Mouse (Mus musculus): ENCODE measurements around the gene Zfp462. TPM values are rescaled to one million over a fixed set of nuclear protein-coding genes. Genes with fewer than 3 reads are reported as not detected.
"Not testable (repeated sequence)": the region's sequence is repeated elsewhere in the genome, so short reads cannot be mapped to it uniquely, and the experiment has no call there.

Zfp462 gene
- total RNA-seq, 1 experiment: 63.7 TPM

DNA sequence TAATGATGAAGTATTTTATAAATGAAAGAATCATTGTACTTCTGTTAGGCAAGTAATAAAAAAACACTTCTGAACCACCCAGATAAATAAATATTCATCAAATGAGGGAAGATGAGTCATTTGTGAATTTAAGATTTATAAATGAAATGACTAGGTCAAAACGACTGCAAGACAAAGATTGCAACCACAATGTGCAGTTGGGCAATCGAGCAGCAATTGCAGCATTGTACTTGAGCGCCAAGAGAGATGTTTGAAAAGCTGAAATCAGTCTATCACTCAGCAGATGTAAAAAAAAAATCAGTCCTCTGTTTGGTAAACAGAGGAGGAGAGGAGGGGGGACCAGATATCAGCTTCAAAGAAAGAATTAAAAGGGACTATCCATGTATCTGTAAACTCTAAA is 34.5 kb upstream of the Zfp462 start:
- in situ Hi-C loops (cut with MboI; ENCODE audit: low sequenced_read_pairs in 2 of 2, unreplicated experiment in 2 of 2): no loop called here

GRCm38 (mm10) chr4:54918276-54918675 is 26.6 kb upstream of the Zfp462 start:
- DNase-seq (ENCODE audit: low read depth, low spot score): no peak
- H3K27ac ChIP-seq (ENCODE audit: insufficient read depth, low read depth, low read length, poor library complexity, severe bottlenecking): no peak overlapping the region
- in situ Hi-C loops (cut with MboI; ENCODE audit: low sequenced_read_pairs in 2 of 2, unreplicated experiment in 2 of 2): no loop called here
- H3K9ac ChIP-seq (ENCODE audit: insufficient read depth, low read depth, low read length, poor library complexity, severe bottlenecking): no peak overlapping the region
- H3K36me3 ChIP-seq (ENCODE audit: control insufficient read depth, insufficient read depth, low read length, poor library complexity, severe bottlenecking): no peaks in the 10 kb centered on the region
- H3K9me3 ChIP-seq (ENCODE audit: control insufficient read depth, insufficient read depth, low read depth, low read length): no peaks in the 10 kb centered on the region
- H3K4me1 ChIP-seq (ENCODE audit: control insufficient read depth in 2 of 2, insufficient read depth in 2 of 2, low read length in 2 of 2, poor library complexity in 1 of 2): no peaks in the 10 kb centered on the region
- no peak overlapping the region for H3K4me3 ChIP-seq (ENCODE audit: insufficient read depth in 1 of 2, low read depth in 1 of 2, low read length in 2 of 2, poor library complexity in 1 of 2, severe bottlenecking in 1 of 2)
- no peak for TF ChIP-seq ZC3H11A (IDR thresholded peaks at IDR 0.05; ENCODE audit: borderline replicate concordance, low read depth, low read length)
- TF ChIP-seq CHD2 (IDR thresholded peaks at IDR 0.05; ENCODE audit: low read depth, low read length): no peak
- no peak for TF ChIP-seq MAFK (IDR thresholded peaks at IDR 0.05; ENCODE audit: insufficient read depth, low read depth, low read length)
- no peak for TF ChIP-seq ZNF384 (IDR thresholded peaks at IDR 0.05; ENCODE audit: low read depth, low read length)
- TF ChIP-seq HCFC1 (IDR thresholded peaks at IDR 0.05; ENCODE audit: borderline replicate concordance, insufficient read depth, low read length): no peak

More for the DNA sequence above, 34.5 kb upstream of the Zfp462 start:
- Histone ChIP-seq H3K36me3 (ENCODE audit: control insufficient read depth, insufficient read depth, low read length, poor library complexity, severe bottlenecking) (no peaks in the 10 kb centered on the region), H3K9ac (ENCODE audit: insufficient read depth, low read depth, low read length, poor library complexity, severe bottlenecking) (no peak overlapping the region), H3K4me3 (ENCODE audit: insufficient read depth in 1 of 2, low read depth in 1 of 2, low read length in 2 of 2, poor library complexity in 1 of 2, severe bottlenecking in 1 of 2) (no peak overlapping the region), H3K9me3 (ENCODE audit: control insufficient read depth, insufficient read depth, low read depth, low read length) (no peaks in the 10 kb centered on the region), H3K27ac (ENCODE audit: insufficient read depth, low read depth, low read length, poor library complexity, severe bottlenecking) (no peak overlapping the region), H3K4me1 (ENCODE audit: control insufficient read depth in 2 of 2, insufficient read depth in 2 of 2, low read length in 2 of 2, poor library complexity in 1 of 2) (no peaks in the 10 kb centered on the region)
- TF ChIP-seq ZC3H11A (IDR thresholded peaks at IDR 0.05; ENCODE audit: borderline replicate concordance, low read depth, low read length) (no peak), HCFC1 (IDR thresholded peaks at IDR 0.05; ENCODE audit: borderline replicate concordance, insufficient read depth, low read length) (no peak), ZNF384 (IDR thresholded peaks at IDR 0.05; ENCODE audit: low read depth, low read length) (no peak), MAFK (IDR thresholded peaks at IDR 0.05; ENCODE audit: insufficient read depth, low read depth, low read length) (no peak), CHD2 (IDR thresholded peaks at IDR 0.05; ENCODE audit: low read depth, low read length) (no peak)
- no peak for DNase-seq (ENCODE audit: low read depth, low spot score)

DNA sequence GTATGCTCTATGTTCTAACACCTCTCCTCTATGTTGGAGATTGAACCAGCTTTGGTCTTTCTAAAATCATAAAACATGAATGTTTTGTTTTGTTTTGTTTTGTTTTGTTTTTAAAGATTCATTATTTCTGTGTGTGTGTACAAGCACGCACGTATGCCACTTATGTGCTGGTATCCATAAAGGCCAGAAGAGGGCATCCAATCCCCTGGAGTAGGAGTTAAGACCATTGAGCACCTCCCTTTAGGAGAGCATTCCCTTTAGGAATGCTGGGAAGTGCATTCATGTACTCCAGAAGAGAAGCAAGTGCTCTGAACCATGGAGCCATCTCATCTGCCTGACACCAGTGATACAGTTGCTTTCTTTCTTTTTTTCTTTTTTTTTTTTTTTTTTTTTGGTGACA is 21.5 kb upstream of the Zfp462 start:
- Histone ChIP-seq H3K27ac (ENCODE audit: insufficient read depth, low read depth, low read length, poor library complexity, severe bottlenecking) (no peak overlapping the region), H3K9me3 (ENCODE audit: control insufficient read depth, insufficient read depth, low read depth, low read length) (no peaks in the 10 kb centered on the region), H3K4me1 (ENCODE audit: control insufficient read depth in 2 of 2, insufficient read depth in 2 of 2, low read length in 2 of 2, poor library complexity in 1 of 2) (peaks cover 0 to 5% of the 10 kb centered on the region in 2 experiments; a peak in 2 of 4 replicates), H3K9ac (ENCODE audit: insufficient read depth, low read depth, low read length, poor library complexity, severe bottlenecking) (no peak overlapping the region), H3K36me3 (ENCODE audit: control insufficient read depth, insufficient read depth, low read length, poor library complexity, severe bottlenecking) (no peaks in the 10 kb centered on the region), H3K4me3 (ENCODE audit: insufficient read depth in 1 of 2, low read depth in 1 of 2, low read length in 2 of 2, poor library complexity in 1 of 2, severe bottlenecking in 1 of 2) (no peak overlapping the region)
- peak; percentile 78 for TF ChIP-seq ZC3H11A (IDR thresholded peaks at IDR 0.05; ENCODE audit: borderline replicate concordance, low read depth, low read length)
- TF ChIP-seq ZNF384 (IDR thresholded peaks at IDR 0.05; ENCODE audit: low read depth, low read length): peak; percentile 72; the same call in 1 of the 2 replicates
- TF ChIP-seq MAFK (IDR thresholded peaks at IDR 0.05; ENCODE audit: insufficient read depth, low read depth, low read length): no peak
- DNase-seq (ENCODE audit: low read depth, low spot score): no peak
- in situ Hi-C loops (cut with MboI; ENCODE audit: low sequenced_read_pairs in 2 of 2, unreplicated experiment in 2 of 2): no loop called here

DNA sequence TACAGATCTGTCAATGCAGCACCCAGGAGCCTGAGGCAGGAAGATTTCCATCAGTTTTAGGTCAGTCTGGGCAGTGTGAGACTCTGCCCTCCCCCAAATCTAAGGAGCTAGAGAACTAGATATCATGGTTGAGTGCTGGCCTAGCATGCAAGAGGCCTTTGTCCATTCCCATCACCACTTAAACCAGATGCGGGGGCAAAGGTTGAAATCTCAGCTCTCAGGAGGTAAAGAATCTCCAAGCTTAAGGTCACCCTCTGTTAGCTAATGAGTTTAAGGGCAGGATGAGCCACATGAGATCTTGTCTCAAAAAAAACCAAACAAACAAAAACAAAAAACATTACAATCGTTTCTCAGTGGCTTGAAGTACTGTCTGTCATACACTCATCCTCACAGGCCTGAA is 20.5 kb upstream of the Zfp462 start:
- no peaks in the 10 kb centered on the region for H3K9me3 ChIP-seq (ENCODE audit: control insufficient read depth, insufficient read depth, low read depth, low read length)
- H3K4me1 ChIP-seq (ENCODE audit: control insufficient read depth in 2 of 2, insufficient read depth in 2 of 2, low read length in 2 of 2, poor library complexity in 1 of 2): peaks cover 0 to 5% of the 10 kb centered on the region in 2 experiments; a peak in 2 of 4 replicates
- DNase-seq (ENCODE audit: low read depth, low spot score): no peak
- no peak overlapping the region for H3K9ac ChIP-seq (ENCODE audit: insufficient read depth, low read depth, low read length, poor library complexity, severe bottlenecking)
- in situ Hi-C loops (cut with MboI; ENCODE audit: low sequenced_read_pairs in 2 of 2, unreplicated experiment in 2 of 2): no loop called here
- H3K27ac ChIP-seq (ENCODE audit: insufficient read depth, low read depth, low read length, poor library complexity, severe bottlenecking): no peak overlapping the region
- TF ChIP-seq ZC3H11A (IDR thresholded peaks at IDR 0.05; ENCODE audit: borderline replicate concordance, low read depth, low read length) (no peak), CHD2 (IDR thresholded peaks at IDR 0.05; ENCODE audit: low read depth, low read length) (no peak), MAFK (IDR thresholded peaks at IDR 0.05; ENCODE audit: insufficient read depth, low read depth, low read length) (no peak)
- H3K4me3 ChIP-seq (ENCODE audit: insufficient read depth in 1 of 2, low read depth in 1 of 2, low read length in 2 of 2, poor library complexity in 1 of 2, severe bottlenecking in 1 of 2): no peak overlapping the region
- no peaks in the 10 kb centered on the region for H3K36me3 ChIP-seq (ENCODE audit: control insufficient read depth, insufficient read depth, low read length, poor library complexity, severe bottlenecking)

- in situ Hi-C loops (cut with MboI; ENCODE audit: low sequenced_read_pairs in 2 of 2, unreplicated experiment in 2 of 2): not testable (repeated sequence)
- peak overlapping the region; percentile 54; the same call in 1 of the 2 replicates for H3K27ac ChIP-seq (ENCODE audit: insufficient read depth, low read depth, low read length, poor library complexity, severe bottlenecking)
Observed at GRCm38 (mm10) chr4:54926456-54926855, 18.4 kb upstream of the Zfp462 start.

More at GRCm38 (mm10) chr4:54926456-54926855, 18.4 kb upstream of the Zfp462 start:
- not testable (repeated sequence) for H3K9ac ChIP-seq (ENCODE audit: insufficient read depth, low read depth, low read length, poor library complexity, severe bottlenecking); H3K4me3 ChIP-seq (ENCODE audit: insufficient read depth in 1 of 2, low read depth in 1 of 2, low read length in 2 of 2, poor library complexity in 1 of 2, severe bottlenecking in 1 of 2); H3K9me3 ChIP-seq (ENCODE audit: control insufficient read depth, insufficient read depth, low read depth, low read length); H3K36me3 ChIP-seq (ENCODE audit: control insufficient read depth, insufficient read depth, low read length, poor library complexity, severe bottlenecking); DNase-seq (ENCODE audit: low read depth, low spot score); H3K4me1 ChIP-seq (ENCODE audit: control insufficient read depth in 2 of 2, insufficient read depth in 2 of 2, low read length in 2 of 2, poor library complexity in 1 of 2)

Data from ES-E14 (cell line).